Mouse (Mus musculus): ENCODE results near the gene Naf1. TPM values are rescaled to one million over a fixed set of nuclear protein-coding genes. Genes with fewer than 3 reads are reported as not detected.

Naf1 gene
- polyA plus RNA-seq (2015; fragmentation: Nextera tagmentation; extraction: Ambion mirVana), result 1.7 and 2.1 TPM in 2 replicates

DNA sequence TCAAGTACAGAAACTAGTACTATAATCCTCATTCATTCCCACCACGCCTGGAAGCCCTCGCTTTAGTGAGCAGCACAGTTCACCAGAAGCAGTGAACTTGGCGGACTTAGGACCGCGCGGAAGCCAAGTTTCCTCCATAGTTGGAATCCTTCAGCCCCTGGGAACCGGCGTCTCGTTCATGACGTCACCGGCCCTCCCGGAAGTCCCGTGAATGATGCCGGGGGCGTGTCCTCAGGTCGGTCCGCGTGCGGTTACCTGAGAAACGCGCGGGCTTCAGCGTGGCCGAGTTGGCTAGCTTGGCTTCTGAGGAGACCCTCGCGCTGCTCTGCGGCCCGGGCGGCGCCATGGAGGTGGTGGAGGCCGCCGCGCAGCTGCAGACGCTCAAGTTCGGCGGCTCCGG, at the start of gene Naf1:
TSS of gene Naf1 (plus strand) at position 195 of the 400 bp plus-strand sequence.
- Histone ChIP-seq H3K27ac (ENCODE audit: low read depth, low read length) (peak within 1 kb of the TSS; percentile 76), H3K36me3 (ENCODE audit: control insufficient read depth, insufficient read depth, low read length) (no peaks in the 10 kb centered on the region), H3K4me2 (ENCODE audit: low read length) (peak within 1 kb of the TSS; percentile 74), H3K9ac (ENCODE audit: low read depth, low read length) (peak within 1 kb of the TSS; percentile 85), H3K27me3 (replicated peaks; ENCODE audit: control insufficient read depth, insufficient read depth, low read length) (no peaks in the 10 kb centered on the region), H3K9me3 (ENCODE audit: control insufficient read depth, low read length) (no peaks in the 10 kb centered on the region; the same call in 1 of the 2 replicates), H3K4me1 (ENCODE audit: control insufficient read depth, insufficient read depth, low read depth, low read length) (peaks cover 14% of the 10 kb centered on the region), H3K4me3 (ENCODE audit: low read length) (peak within 1 kb of the TSS; percentile 91)
- under 1% methylated on average over 28 of the region's 37 CpGs for WGBS
- peak; percentile 99 for ATAC-seq

DNA sequence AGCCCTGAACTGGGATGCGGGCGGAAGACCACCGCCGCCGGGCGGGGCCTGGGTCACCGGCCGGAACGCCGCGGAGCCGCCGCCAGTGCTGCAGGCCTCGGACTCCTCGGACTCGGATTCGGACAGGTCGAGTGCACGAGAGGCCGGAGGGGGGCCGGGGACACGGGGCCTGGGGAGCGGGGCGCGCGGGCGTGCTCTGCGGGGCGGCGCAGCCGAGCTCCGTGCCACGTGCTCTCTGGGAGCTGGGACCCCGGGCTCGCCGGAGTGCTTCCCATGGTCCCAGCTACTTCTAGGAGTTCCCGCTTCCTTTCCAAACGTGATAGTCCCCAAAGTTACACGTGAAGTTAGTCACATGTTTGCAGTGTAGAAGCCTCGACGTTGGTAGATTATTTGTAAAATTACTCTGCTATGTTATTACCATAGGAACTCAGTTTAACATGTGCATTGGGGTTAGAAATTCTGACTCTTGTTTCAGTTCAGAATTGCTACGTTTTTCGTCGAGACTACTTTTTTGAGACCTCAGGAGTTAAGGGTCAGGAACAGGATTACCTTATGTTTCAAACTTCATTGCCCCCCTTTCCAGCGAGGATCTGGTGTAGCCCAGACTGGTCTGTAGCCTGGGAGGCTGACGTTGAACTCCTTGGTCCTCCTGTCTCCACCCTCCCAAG, 1.0 kb downstream of the Naf1 start:
- Histone ChIP-seq H3K27me3 (replicated peaks; ENCODE audit: control insufficient read depth, insufficient read depth, low read length) (no peaks in the 10 kb centered on the region), H3K4me3 (ENCODE audit: low read length) (peak overlapping the region; percentile 91), H3K36me3 (ENCODE audit: control insufficient read depth, insufficient read depth, low read length) (no peaks in the 10 kb centered on the region), H3K9me3 (ENCODE audit: control insufficient read depth, low read length) (no peaks in the 10 kb centered on the region; the same call in 1 of the 2 replicates), H3K4me2 (ENCODE audit: low read length) (peak overlapping the region; percentile 74), H3K9ac (ENCODE audit: low read depth, low read length) (peak overlapping the region; percentile 85), H3K27ac (ENCODE audit: low read depth, low read length) (no peak overlapping the region), H3K4me1 (ENCODE audit: control insufficient read depth, insufficient read depth, low read depth, low read length) (peaks cover 14% of the 10 kb centered on the region)
- ATAC-seq, result peak; percentile 55
- WGBS, result under 1% methylated on average over 36 of the region's 46 CpGs

- Histone ChIP-seq H3K4me2 (ENCODE audit: low read length) (peak overlapping the region; percentile 74), H3K9me3 (ENCODE audit: control insufficient read depth, low read length) (no peaks in the 10 kb centered on the region; the same call in 1 of the 2 replicates), H3K4me1 (ENCODE audit: control insufficient read depth, insufficient read depth, low read depth, low read length) (peaks cover 14% of the 10 kb centered on the region), H3K36me3 (ENCODE audit: control insufficient read depth, insufficient read depth, low read length) (no peaks in the 10 kb centered on the region), H3K27ac (ENCODE audit: low read depth, low read length) (no peak overlapping the region), H3K9ac (ENCODE audit: low read depth, low read length) (no peak overlapping the region; the same call in 1 of the 2 replicates), H3K4me3 (ENCODE audit: low read length) (peak overlapping the region; percentile 91), H3K27me3 (replicated peaks; ENCODE audit: control insufficient read depth, insufficient read depth, low read length) (no peaks in the 10 kb centered on the region)
- WGBS, result 46% methylated on average over 5 of the region's 5 CpGs
- no peak for ATAC-seq
Observed at GRCm38 (mm10) chr8:66861589-66862500, 1.8 kb downstream of the Naf1 start.

DNA sequence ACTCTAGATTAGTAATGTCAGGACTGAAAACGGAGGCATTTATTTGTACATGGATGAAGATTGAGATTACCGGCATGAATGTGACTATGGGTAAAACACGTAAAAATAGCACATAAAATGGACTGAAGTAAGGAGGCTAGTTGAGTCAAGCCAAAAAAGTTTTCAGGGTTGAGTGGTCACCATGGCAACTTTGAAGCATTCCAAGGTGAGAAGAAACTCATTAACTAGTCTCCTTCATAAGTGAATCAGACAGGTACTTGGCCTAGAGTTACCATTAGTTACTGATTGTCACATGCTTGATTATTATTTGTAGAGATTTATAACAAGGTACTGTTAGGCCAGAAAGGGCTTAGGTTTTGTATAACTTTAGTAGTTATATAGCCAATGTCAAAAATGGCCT, 3.7 kb downstream of the Naf1 start:
- H3K4me3 ChIP-seq (ENCODE audit: low read length), result no peak overlapping the region
- WGBS, result 93% methylated on average over 3 of the region's 3 CpGs
- no peaks in the 10 kb centered on the region; the same call in 1 of the 2 replicates for H3K9me3 ChIP-seq (ENCODE audit: control insufficient read depth, low read length)
- no peaks in the 10 kb centered on the region for H3K27me3 ChIP-seq (replicated peaks; ENCODE audit: control insufficient read depth, insufficient read depth, low read length)
- H3K36me3 ChIP-seq (ENCODE audit: control insufficient read depth, insufficient read depth, low read length), result no peaks in the 10 kb centered on the region
- peaks cover 14% of the 10 kb centered on the region for H3K4me1 ChIP-seq (ENCODE audit: control insufficient read depth, insufficient read depth, low read depth, low read length)
- no peak for ATAC-seq
- no peak overlapping the region for H3K9ac ChIP-seq (ENCODE audit: low read depth, low read length)
- H3K27ac ChIP-seq (ENCODE audit: low read depth, low read length), result no peak overlapping the region
- no peak overlapping the region for H3K4me2 ChIP-seq (ENCODE audit: low read length)

- no peak for ATAC-seq
- H3K4me1 ChIP-seq (ENCODE audit: control insufficient read depth, insufficient read depth, low read depth, low read length), result peaks cover 14% of the 10 kb centered on the region
- no peaks in the 10 kb centered on the region for H3K27me3 ChIP-seq (replicated peaks; ENCODE audit: control insufficient read depth, insufficient read depth, low read length)
- H3K36me3 ChIP-seq (ENCODE audit: control insufficient read depth, insufficient read depth, low read length), result no peaks in the 10 kb centered on the region
- no peak overlapping the region for H3K27ac ChIP-seq (ENCODE audit: low read depth, low read length)
- 64% methylated on average over 1 of the region's 1 CpGs for WGBS
- no peak overlapping the region for H3K4me3 ChIP-seq (ENCODE audit: low read length)
- no peak overlapping the region for H3K9ac ChIP-seq (ENCODE audit: low read depth, low read length)
- H3K9me3 ChIP-seq (ENCODE audit: control insufficient read depth, low read length), result no peaks in the 10 kb centered on the region; the same call in 1 of the 2 replicates
- H3K4me2 ChIP-seq (ENCODE audit: low read length), result no peak overlapping the region
Observed at GRCm38 (mm10) chr8:66865120-66865519, 5.1 kb downstream of the Naf1 start.

GRCm38 (mm10) chr8:66867679-66868078, 7.7 kb downstream of the Naf1 start:
- no peak for ATAC-seq
- Histone ChIP-seq H3K4me1 (ENCODE audit: control insufficient read depth, insufficient read depth, low read depth, low read length) (no peaks in the 10 kb centered on the region), H3K4me3 (ENCODE audit: low read length) (no peak overlapping the region), H3K9me3 (ENCODE audit: control insufficient read depth, low read length) (no peaks in the 10 kb centered on the region), H3K27ac (ENCODE audit: low read depth, low read length) (no peak overlapping the region), H3K9ac (ENCODE audit: low read depth, low read length) (no peak overlapping the region), H3K27me3 (replicated peaks; ENCODE audit: control insufficient read depth, insufficient read depth, low read length) (no peaks in the 10 kb centered on the region), H3K4me2 (ENCODE audit: low read length) (no peak overlapping the region), H3K36me3 (ENCODE audit: control insufficient read depth, insufficient read depth, low read length) (no peaks in the 10 kb centered on the region)
- 66% methylated on average over 3 of the region's 3 CpGs for WGBS

DNA sequence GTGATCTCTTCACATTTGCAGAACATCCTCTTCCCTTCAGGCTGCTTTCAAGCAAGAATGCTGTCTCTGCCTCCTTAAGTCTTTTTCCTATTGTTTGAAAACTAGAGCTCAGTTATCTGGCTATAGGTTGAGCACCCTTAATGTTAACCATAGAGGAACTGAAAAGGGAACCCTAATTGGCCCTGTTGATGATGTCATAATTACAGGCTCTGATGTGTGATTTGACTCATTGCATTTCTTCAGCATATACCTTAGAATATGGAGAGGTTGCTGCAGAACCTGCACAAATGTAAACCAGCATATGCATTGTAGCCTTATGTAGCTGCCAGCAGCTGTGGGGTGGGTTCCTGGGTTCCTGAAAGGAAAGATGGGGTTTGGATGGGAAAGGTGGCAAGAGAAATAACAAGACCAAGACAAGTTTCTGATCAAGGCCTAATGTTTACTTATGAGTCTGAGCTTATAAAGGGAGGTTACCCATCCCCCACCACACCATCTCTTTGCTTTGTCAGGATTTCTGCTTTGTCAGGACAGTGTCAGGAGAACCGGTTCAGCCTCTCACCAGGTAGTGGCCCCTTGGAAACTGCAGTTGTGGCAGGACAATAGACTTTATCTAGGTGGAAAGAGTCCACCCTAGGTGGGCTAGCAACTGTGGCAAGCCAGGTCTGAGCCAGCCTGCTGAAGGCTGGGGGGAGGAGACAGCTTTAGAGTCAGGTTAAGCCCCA, 9.4 kb downstream of the Naf1 start:
- no peak for ATAC-seq
- no peaks in the 10 kb centered on the region for H3K36me3 ChIP-seq (ENCODE audit: control insufficient read depth, insufficient read depth, low read length)
- no peaks in the 10 kb centered on the region for H3K27me3 ChIP-seq (replicated peaks; ENCODE audit: control insufficient read depth, insufficient read depth, low read length)
- H3K4me1 ChIP-seq (ENCODE audit: control insufficient read depth, insufficient read depth, low read depth, low read length), result no peaks in the 10 kb centered on the region
- H3K27ac ChIP-seq (ENCODE audit: low read depth, low read length), result no peak overlapping the region
- no peak overlapping the region for H3K4me3 ChIP-seq (ENCODE audit: low read length)
- no peak overlapping the region for H3K4me2 ChIP-seq (ENCODE audit: low read length)
- 10% methylated on average over 1 of the region's 1 CpGs for WGBS
- no peak overlapping the region for H3K9ac ChIP-seq (ENCODE audit: low read depth, low read length)
- H3K9me3 ChIP-seq (ENCODE audit: control insufficient read depth, low read length), result no peaks in the 10 kb centered on the region

DNA sequence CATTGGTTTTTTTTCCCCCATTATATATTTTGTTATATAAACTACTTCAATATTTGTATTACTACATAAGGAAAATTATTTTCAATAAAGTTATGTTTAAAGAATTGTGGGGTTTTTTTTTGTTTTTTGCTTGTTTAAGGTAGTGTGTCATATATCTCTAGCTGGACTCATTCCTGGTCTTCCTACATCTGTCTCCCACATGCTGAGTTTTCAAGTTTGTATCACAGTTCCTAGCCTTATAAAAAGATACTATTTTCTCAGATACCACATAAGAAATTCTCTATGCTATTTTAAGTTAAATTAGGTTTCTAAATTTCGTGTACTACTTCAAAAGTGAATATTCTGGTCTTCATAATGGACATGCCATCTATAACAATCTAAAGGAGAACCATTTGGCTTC, 23.8 kb downstream of the Naf1 start:
- H3K9me3 ChIP-seq (ENCODE audit: control insufficient read depth, low read length), result no peaks in the 10 kb centered on the region
- WGBS, result 63% methylated on average over 1 of the region's 1 CpGs
- H3K4me2 ChIP-seq (ENCODE audit: low read length), result no peak overlapping the region
- no peak for ATAC-seq
- no peaks in the 10 kb centered on the region for H3K27me3 ChIP-seq (replicated peaks; ENCODE audit: control insufficient read depth, insufficient read depth, low read length)
- H3K4me3 ChIP-seq (ENCODE audit: low read length), result no peak overlapping the region
- H3K4me1 ChIP-seq (ENCODE audit: control insufficient read depth, insufficient read depth, low read depth, low read length), result no peaks in the 10 kb centered on the region
- H3K9ac ChIP-seq (ENCODE audit: low read depth, low read length), result no peak overlapping the region
- peaks cover 3% of the 10 kb centered on the region; the same call in 1 of the 2 replicates for H3K36me3 ChIP-seq (ENCODE audit: control insufficient read depth, insufficient read depth, low read length)
- H3K27ac ChIP-seq (ENCODE audit: low read depth, low read length), result no peak overlapping the region

Measured in hindbrain, embryonic 16.5 days (tissue).